Mouse (Mus musculus) E14TG2a.4 (cell line): ENCODE measurements around the gene Tes.

Experiments
- CTCF ChIP-seq: conservative IDR thresholded peaks from 2 replicates; pipeline ENCODE4 v1.5.1; 2014; ENCODE audit warnings: low read length
- POU5F1 ChIP-seq: IDR thresholded peaks from 2 replicates; pipeline ENCODE4 v1.6.1; 2014; ENCODE audit warnings: low read length, borderline replicate concordance

GRCm38 (mm10) chr6:17140021-17140420 is 75.1 kb downstream of the Tes start:
- TF ChIP-seq POU5F1: no peak
- TF ChIP-seq CTCF: no peak
